Mouse (Mus musculus): ENCODE measurements around the gene Acss3. TPM values are rescaled to one million over a fixed set of nuclear protein-coding genes. Genes with fewer than 3 reads are reported as not detected.

Acss3 gene
- 1.5 and 1.9 TPM in 2 replicates for polyA plus RNA-seq (2015; fragmentation: Nextera tagmentation; extraction: Ambion mirVana)

DNA sequence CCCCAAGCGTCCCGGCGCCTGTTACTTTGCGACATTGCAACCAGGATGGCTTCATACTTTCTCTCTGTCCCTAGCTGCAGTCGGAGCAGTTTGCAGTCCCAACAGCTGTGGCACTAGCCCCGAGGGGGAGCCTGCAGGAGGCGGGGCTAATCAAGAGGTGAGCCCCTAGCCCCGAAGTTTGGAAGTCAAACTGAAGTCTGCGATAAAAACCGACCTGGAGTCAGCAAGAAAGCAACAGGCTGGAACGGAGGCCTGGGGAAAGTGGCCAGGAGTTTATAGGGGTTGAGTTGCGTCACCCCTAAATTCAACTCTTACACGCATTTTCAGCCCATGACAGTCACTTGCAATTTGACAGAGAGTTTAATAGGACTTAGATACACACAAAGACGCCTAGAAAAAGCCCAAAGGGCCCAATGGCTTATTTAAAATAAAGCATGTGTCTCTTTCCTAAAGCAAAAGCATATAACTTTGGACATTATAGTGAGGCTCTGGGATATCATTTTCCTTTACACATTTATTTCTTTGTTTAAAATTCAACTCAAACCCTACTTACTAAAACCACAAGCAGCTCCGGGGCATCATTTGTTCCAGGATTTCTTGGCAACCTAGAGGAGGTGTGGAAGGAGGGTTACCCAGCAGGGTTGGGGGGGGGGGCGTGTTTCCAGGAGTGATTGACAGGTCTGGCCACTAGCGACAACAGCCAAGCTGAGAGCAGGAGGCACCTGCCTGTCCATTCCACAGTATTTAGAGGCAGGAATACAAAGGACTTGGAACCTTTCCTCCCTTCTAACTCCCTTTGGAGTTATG is at the start of gene Acss3:
TSS of gene Acss3 (minus strand) at position 140 of the 807 bp plus-strand sequence.
- Histone ChIP-seq H3K4me3 (ENCODE audit: low read depth, low read length) (peak within 1 kb of the TSS; percentile 52), H3K27ac (ENCODE audit: low read depth) (peak within 1 kb of the TSS; percentile 55; the same call in 1 of the 2 replicates), H3K4me2 (ENCODE audit: low read depth, low read length) (peak within 1 kb of the TSS; percentile 60), H3K36me3 (replicated peaks; ENCODE audit: insufficient read depth, low read length) (no peaks in the 10 kb centered on the region), H3K4me1 (ENCODE audit: insufficient read depth) (no peaks in the 10 kb centered on the region), H3K27me3 (ENCODE audit: insufficient read depth, low read length) (no peaks in the 10 kb centered on the region), H3K9me3 (ENCODE audit: low read length) (no peaks in the 10 kb centered on the region), H3K9ac (replicated peaks) (peak within 1 kb of the TSS; percentile 58)
- WGBS (ENCODE audit: insufficient replicate concordance), result 3% methylated on average over 17 of the region's 17 CpGs
- DNase-seq, result peak; percentile 70
- TF ChIP-seq CTCF (IDR thresholded peaks at IDR 0.05; ENCODE audit: low read depth), result no peak
- TF ChIP-seq EP300 (IDR thresholded peaks at IDR 0.05; ENCODE audit: low read depth), result no peak
- ATAC-seq, result peak; percentile 90

DNA sequence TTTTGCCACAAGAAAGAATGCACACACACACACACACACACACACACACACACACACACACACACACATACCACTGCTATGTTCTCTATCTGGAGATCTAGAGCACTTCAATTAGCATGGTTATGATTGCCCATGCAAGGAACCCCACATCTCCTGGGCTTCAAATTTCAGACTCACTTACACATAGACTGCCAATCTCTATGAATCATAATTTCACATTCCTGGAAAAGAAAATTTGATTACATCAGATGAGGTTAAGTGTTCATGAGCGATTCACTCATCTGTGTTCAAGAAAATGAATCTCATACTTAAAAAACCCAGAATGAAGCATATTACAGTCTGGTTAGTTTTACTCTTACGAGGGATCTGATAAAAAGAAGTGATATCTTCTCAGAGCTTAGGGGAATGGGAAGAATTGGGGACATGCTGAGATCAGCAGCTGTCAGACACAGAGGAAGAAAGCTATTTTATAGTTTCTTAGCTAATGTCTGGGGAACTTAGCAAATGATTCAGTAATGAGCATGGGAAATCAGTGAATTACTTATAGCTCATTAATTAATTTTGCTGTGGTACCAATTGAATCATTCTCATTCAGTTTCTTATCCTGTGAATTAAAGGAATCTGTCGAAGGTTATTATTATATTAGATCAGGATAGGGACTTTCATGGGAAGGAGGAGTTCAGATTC is 48.7 kb upstream of the Acss3 start:
- Histone ChIP-seq H3K4me2 (ENCODE audit: low read depth, low read length) (no peak overlapping the region), H3K4me3 (ENCODE audit: low read depth, low read length) (no peak overlapping the region), H3K27ac (ENCODE audit: low read depth) (no peak overlapping the region), H3K36me3 (replicated peaks; ENCODE audit: insufficient read depth, low read length) (no peaks in the 10 kb centered on the region), H3K4me1 (ENCODE audit: insufficient read depth) (no peaks in the 10 kb centered on the region), H3K9me3 (ENCODE audit: low read length) (no peaks in the 10 kb centered on the region), H3K9ac (replicated peaks) (no peak overlapping the region), H3K27me3 (ENCODE audit: insufficient read depth, low read length) (no peaks in the 10 kb centered on the region)
- WGBS (ENCODE audit: insufficient replicate concordance), result 63% methylated on average over 3 of the region's 3 CpGs
- DNase-seq (no peak), ATAC-seq (no peak)
- TF ChIP-seq CTCF (IDR thresholded peaks at IDR 0.05; ENCODE audit: low read depth) (no peak), EP300 (IDR thresholded peaks at IDR 0.05; ENCODE audit: low read depth) (no peak)

DNA sequence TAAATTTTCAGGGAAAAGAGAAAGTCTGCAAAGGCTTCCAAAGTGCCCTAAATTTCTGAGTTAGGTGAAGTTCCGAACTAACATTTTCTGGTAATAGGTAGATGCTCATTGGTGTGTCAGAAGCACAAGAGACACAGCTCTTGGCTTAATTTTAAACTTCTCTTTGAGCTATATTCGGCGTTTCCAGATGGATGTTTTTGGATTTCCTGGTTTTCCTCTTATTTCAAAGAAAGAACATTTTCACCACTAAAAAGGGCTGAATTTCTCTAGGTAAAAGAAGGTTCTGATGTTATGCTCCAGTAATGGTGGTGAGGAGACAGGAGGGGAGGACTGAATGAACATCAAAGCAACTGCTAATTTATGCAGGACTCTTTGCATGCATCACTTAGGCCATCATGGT is 43.0 kb upstream of the Acss3 start:
- no peak for ATAC-seq
- TF ChIP-seq EP300 (IDR thresholded peaks at IDR 0.05; ENCODE audit: low read depth) (no peak), CTCF (IDR thresholded peaks at IDR 0.05; ENCODE audit: low read depth) (no peak)
- 77% methylated on average over 3 of the region's 3 CpGs for WGBS (ENCODE audit: insufficient replicate concordance)

DNA sequence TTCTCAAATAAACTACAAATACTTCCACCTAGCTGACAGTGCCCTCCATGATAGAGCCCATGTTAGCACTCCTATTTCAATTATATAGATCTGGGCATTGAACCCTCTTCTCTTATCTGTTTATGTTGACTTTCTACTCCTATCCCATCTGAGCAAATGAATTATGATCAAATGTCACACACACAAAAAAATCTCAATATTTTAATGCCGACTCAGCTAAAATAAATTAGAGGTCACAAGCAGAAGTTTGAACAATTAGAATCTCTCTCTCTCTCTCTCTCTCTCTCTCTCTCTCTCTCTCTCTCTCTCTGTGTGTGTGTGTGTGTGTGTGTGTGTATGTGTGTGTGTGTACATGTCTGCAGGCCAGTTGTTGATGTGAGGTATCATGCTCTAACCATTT is 25.3 kb upstream of the Acss3 start:
- H3K36me3 ChIP-seq (replicated peaks; ENCODE audit: insufficient read depth, low read length), result no peaks in the 10 kb centered on the region
- H3K4me2 ChIP-seq (ENCODE audit: low read depth, low read length), result no peak overlapping the region
- ATAC-seq (no peak), DNase-seq (no peak)
- no peaks in the 10 kb centered on the region for H3K9me3 ChIP-seq (ENCODE audit: low read length)
- no peak overlapping the region for H3K27ac ChIP-seq (ENCODE audit: low read depth)
- no peak overlapping the region for H3K9ac ChIP-seq (replicated peaks)
- no peak for TF ChIP-seq CTCF (IDR thresholded peaks at IDR 0.05; ENCODE audit: low read depth)
- no peak for TF ChIP-seq EP300 (IDR thresholded peaks at IDR 0.05; ENCODE audit: low read depth)
- WGBS (ENCODE audit: insufficient replicate concordance), result 83% methylated on average over 1 of the region's 1 CpGs
- no peaks in the 10 kb centered on the region for H3K4me1 ChIP-seq (ENCODE audit: insufficient read depth)
- no peaks in the 10 kb centered on the region for H3K27me3 ChIP-seq (ENCODE audit: insufficient read depth, low read length)
- H3K4me3 ChIP-seq (ENCODE audit: low read depth, low read length), result no peak overlapping the region

More for the DNA sequence above, 43.0 kb upstream of the Acss3 start:
- Histone ChIP-seq H3K4me3 (ENCODE audit: low read depth, low read length) (no peak overlapping the region), H3K9ac (replicated peaks) (no peak overlapping the region), H3K4me2 (ENCODE audit: low read depth, low read length) (no peak overlapping the region), H3K27ac (ENCODE audit: low read depth) (no peak overlapping the region), H3K9me3 (ENCODE audit: low read length) (no peaks in the 10 kb centered on the region), H3K36me3 (replicated peaks; ENCODE audit: insufficient read depth, low read length) (no peaks in the 10 kb centered on the region), H3K27me3 (ENCODE audit: insufficient read depth, low read length) (no peaks in the 10 kb centered on the region), H3K4me1 (ENCODE audit: insufficient read depth) (no peaks in the 10 kb centered on the region)
- DNase-seq, result no peak

DNA sequence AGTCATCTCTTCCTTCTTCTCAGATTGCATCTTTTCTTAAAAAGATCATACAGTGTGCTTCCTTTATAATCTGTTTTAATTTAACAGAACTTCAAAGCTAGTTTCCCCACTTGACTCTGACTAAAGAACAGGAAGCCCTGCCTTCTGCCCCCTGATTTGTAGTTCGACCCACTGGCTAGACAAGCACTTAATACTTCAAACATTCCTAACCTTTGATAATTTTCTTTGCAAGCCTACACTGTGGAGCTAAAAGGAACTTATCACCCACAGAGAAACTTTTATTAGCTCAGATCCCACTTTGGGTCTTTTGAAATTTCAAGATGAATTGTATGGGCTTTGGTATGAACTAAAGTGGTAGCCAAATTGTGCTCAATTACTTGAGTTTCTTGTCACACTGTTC is 20.5 kb upstream of the Acss3 start:
- no peak for TF ChIP-seq CTCF (IDR thresholded peaks at IDR 0.05; ENCODE audit: low read depth)
- no peak for TF ChIP-seq EP300 (IDR thresholded peaks at IDR 0.05; ENCODE audit: low read depth)
- H3K4me2 ChIP-seq (ENCODE audit: low read depth, low read length), result no peak overlapping the region
- ATAC-seq (no peak), DNase-seq (no peak)
- H3K4me3 ChIP-seq (ENCODE audit: low read depth, low read length), result no peak overlapping the region
- no peak overlapping the region for H3K27ac ChIP-seq (ENCODE audit: low read depth)
- H3K9me3 ChIP-seq (ENCODE audit: low read length), result no peaks in the 10 kb centered on the region
- WGBS (ENCODE audit: insufficient replicate concordance), result 32% methylated on average over 1 of the region's 1 CpGs
- no peaks in the 10 kb centered on the region for H3K4me1 ChIP-seq (ENCODE audit: insufficient read depth)
- no peak overlapping the region for H3K9ac ChIP-seq (replicated peaks)
- no peaks in the 10 kb centered on the region for H3K36me3 ChIP-seq (replicated peaks; ENCODE audit: insufficient read depth, low read length)
- H3K27me3 ChIP-seq (ENCODE audit: insufficient read depth, low read length), result no peaks in the 10 kb centered on the region

DNA sequence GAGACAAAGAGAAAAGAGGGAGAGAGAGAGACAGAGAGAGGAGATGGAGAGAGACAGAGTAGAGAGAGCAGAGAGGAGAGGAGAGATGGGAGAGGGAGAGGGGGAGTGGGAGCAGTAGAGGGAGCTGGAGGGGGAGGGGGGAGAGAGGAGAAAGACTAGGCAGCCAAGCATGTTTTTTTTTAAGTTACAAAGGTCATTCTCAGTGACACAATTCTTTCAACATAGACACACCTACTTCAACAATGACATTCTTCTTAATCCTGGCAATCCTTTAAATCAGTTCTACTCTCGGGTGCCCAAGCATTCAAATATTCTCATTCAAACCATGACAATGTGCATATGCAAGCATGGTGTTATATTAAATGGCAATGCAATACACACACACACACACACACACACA is 19.4 kb upstream of the Acss3 start:
- Histone ChIP-seq H3K4me2 (ENCODE audit: low read depth, low read length) (no peak overlapping the region), H3K4me1 (ENCODE audit: insufficient read depth) (no peaks in the 10 kb centered on the region), H3K27me3 (ENCODE audit: insufficient read depth, low read length) (no peaks in the 10 kb centered on the region), H3K36me3 (replicated peaks; ENCODE audit: insufficient read depth, low read length) (no peaks in the 10 kb centered on the region), H3K27ac (ENCODE audit: low read depth) (no peak overlapping the region), H3K9me3 (ENCODE audit: low read length) (no peaks in the 10 kb centered on the region), H3K9ac (replicated peaks) (no peak overlapping the region), H3K4me3 (ENCODE audit: low read depth, low read length) (no peak overlapping the region)
- DNase-seq (no peak), ATAC-seq (no peak)
- TF ChIP-seq EP300 (IDR thresholded peaks at IDR 0.05; ENCODE audit: low read depth), result no peak
- no peak for TF ChIP-seq CTCF (IDR thresholded peaks at IDR 0.05; ENCODE audit: low read depth)
- 61% methylated on average over 1 of the region's 1 CpGs for WGBS (ENCODE audit: insufficient replicate concordance)

All from liver, postnatal 0 days (tissue).